Mouse (Mus musculus) megakaryocyte, adult 5-6 weeks (primary cell): Measurements from ENCODE around the gene Cdhr5. TPM values are rescaled to one million over a fixed set of nuclear protein-coding genes. Genes with fewer than 3 reads are reported as not detected.
"Not testable (repeated sequence)": the region's sequence is repeated elsewhere in the genome, so short reads cannot be mapped to it uniquely, and the experiment has no call there.

Experiments
- ATAC-seq: 2 replicates; pipeline ENCODE4 v1.8.0; 2016; ENCODE audit warnings: mild to moderate bottlenecking, inconsistent platforms; ENCODE audit not compliant: poor library complexity, severe bottlenecking
- total RNA-seq, 2 experiments: library from RNA; stranded (forward) in 1 of 2; stranded (reverse) in 1 of 2; fragments of 153-499, 151-499 nt in 1 of 2; fragments of 221-1000, 200-1000 nt in 1 of 2; gene quantifications; 2 replicates each; pipeline versions ENCODE4 v1.2.3 to v1.2.4; 2015 to 2017

The Cdhr5 gene
- total RNA-seq, 2 experiments from 2014 or later, result not detected

GRCm38 (mm10) chr7:141278766-141279590 lies 2.4 kb upstream of the Cdhr5 start, which contains the start of gene Sct:
Gene Sct (minus strand): TSS chr7:141279133.
- peak; percentile 54; the same call in 1 of the 2 replicates for ATAC-seq

GRCm38 (mm10) chr7:141277701-141278678 lies 1.4 kb upstream of the Cdhr5 start:
- ATAC-seq, result no peak

DNA sequence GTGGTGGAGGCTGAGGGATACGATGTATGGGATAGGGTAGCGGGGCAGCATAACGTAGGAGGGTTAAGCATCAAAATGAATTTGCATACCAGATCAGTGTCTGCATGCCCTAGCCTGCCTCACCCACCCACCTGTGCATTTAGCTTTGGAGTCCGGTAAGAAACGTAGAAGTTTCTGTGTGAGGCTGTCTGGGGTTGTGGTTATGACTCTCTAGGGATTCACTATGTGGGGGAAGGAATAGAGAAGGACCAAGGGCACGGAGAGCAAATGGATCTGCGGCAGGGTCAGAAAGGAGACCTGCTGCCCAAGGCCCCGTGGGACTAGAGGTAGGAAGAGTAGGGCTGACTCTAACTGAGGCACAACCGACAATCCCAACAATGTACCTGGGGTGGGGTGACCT lies 1.2 kb downstream of the Cdhr5 start:
- no peak for ATAC-seq

- no peak for ATAC-seq
These were observed 6.0 kb downstream of the Cdhr5 start for GRCm38 (mm10) chr7:141270631-141271030.

DNA sequence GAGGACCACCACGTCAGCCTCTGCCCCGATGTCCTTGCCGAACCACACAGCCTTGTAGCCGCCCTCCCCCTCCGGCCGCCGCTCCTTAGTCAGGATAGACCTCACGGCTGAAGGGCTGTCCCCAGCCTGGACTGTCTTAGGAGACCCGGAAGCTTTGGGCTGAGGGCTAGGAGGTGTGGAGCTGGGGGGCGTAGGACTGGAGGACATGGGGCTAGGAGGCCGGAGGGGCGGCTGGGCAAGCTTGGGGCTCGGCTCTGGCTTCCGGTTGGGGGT lies 7.4 kb downstream of the Cdhr5 start:
- ATAC-seq, result peak; percentile 1; the same call in 1 of the 2 replicates

- ATAC-seq, result peak; percentile 41
These were observed 7.9 kb downstream of the Cdhr5 start for GRCm38 (mm10) chr7:141268466-141269272.

DNA sequence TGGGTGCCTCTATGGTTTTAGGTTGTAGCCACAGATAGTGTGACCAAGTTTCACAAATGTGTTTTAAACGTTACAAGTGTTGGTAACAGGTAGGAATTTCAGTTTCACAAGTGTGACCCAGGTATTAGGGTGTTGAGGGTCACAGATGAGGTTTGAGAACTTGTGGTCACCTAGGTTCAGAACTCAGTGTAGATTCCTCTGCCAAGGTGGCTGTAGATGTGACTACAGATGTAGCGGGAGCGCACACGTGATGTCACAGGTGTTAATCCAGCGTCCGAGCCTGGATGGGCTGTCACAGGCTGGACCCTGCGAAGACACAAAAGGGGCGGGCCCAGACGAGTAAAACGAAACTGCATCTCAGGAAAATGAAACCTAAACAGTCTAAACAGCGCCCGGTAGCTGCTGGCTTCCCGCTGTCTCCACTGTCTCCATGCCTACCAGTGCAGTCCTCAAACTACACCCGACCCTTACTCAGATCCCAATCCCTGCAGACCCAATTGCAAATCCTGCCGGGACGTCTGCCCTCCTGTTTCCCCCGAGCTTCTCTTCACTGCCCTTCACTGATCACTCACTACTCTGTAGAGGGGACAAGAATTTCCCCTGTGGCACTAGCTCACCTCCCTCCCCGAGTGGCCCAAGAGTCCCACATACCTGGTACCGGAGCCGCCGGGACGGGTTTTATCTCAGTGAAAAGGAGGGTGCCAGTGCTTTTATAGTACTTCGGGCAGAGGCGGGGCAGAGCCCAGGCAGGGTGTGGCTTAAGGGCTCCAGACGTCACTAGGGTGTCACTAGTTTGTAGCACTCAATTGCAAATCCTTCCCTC lies 10.6 kb downstream of the Cdhr5 start, which contains the start of gene Irf7:
Gene Irf7 (minus strand): TSS at position 743 of the 823 bp plus-strand sequence.
- peak; percentile 62 for ATAC-seq

DNA sequence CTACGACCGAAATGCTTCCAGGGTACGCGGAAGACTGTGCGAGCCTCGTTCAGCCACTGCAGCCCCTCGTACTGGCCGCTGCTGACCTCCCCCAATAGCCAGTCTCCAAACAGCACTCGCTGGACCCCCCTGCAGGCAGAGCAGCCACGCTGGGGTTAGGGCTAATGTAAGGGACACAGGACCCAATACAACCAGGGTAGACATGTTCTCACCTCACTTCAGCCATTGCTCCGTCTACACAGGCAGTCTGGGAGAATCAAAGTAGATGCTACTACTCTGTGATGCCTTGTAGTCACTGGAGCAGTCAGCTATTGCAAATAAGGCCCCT lies 11.2 kb downstream of the Cdhr5 start:
- ATAC-seq, result no peak

- peak; percentile 40 for ATAC-seq
These were observed 11.7 kb downstream of the Cdhr5 start for GRCm38 (mm10) chr7:141264761-141265410.

GRCm38 (mm10) chr7:141264041-141264700 lies 12.4 kb downstream of the Cdhr5 start:
- ATAC-seq, result no peak

- no peak for ATAC-seq
These were observed 12.9 kb downstream of the Cdhr5 start for GRCm38 (mm10) chr7:141263640-141264039.

GRCm38 (mm10) chr7:141261480-141261879 lies 15.1 kb downstream of the Cdhr5 start:
- ATAC-seq, result no peak

GRCm38 (mm10) chr7:141256159-141256558 lies 20.4 kb downstream of the Cdhr5 start:
- ATAC-seq, result no peak

DNA sequence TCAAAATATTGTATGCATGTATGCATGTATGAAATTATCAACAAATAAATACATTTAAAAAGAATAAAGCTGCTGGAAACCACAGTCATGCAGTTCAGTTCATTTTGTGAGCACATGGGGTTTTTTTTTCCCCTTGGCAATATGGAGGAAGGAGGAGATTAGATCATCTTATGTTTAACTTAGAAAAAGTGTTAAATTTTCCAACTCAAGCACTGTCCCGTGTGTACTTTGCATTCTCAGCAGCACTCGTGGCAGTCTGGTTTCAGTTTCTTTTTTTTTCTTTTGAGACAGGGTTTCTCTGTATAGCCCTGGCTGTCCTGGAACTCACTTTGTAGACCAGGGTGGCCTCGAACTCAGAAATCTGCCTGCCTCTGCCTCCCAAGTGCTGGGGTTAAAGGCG lies 26.1 kb downstream of the Cdhr5 start:
- not testable (repeated sequence) for ATAC-seq

GRCm38 (mm10) chr7:141231551-141231950 lies 45.0 kb downstream of the Cdhr5 start:
- no peak for ATAC-seq

DNA sequence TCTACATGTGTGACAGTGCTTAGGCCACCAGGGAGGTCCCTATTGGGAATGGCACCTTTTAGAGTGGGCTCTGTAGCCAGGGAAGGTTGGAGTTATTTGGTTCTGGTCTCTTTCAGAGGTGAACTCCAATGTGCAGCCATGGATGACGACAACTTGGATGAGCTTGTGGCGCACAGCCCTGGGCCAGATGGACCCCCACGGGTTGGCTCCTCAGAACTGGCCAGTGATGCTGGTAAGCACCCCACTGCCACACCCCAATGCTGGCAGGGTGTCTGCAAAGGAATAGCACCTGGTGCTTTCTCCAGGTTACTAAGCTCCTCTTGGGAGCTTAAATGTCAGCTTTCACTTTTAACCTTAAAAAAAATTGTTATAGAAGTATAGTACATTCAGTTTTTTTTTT lies 45.5 kb downstream of the Cdhr5 start:
- no peak for ATAC-seq

GRCm38 (mm10) chr7:141230570-141230969 lies 46.0 kb downstream of the Cdhr5 start:
- ATAC-seq, result no peak

- no peak for ATAC-seq
These were observed 46.9 kb downstream of the Cdhr5 start for GRCm38 (mm10) chr7:141229702-141230101.
